Mouse (Mus musculus): ENCODE measurements around the gene Crybb1. TPM values are rescaled to one million over a fixed set of nuclear protein-coding genes. Genes with fewer than 3 reads are reported as not detected.
A peak's percentile ranks its signal among the peaks of the same experiment; 100 is the strongest.

Gene Crybb1
- total and polyA plus RNA-seq, 2 experiments = not detected

- WGBS = 79% methylated on average over 9 of the region's 9 CpGs
- Histone ChIP-seq H3K36me3 (ENCODE audit: control insufficient read depth, insufficient read depth, low read length) (no peaks in the 10 kb centered on the region), H3K4me1 (ENCODE audit: control insufficient read depth, insufficient read depth, low read length) (peaks cover 50% of the 10 kb centered on the region), H3K27me3 (ENCODE audit: control insufficient read depth, insufficient read depth, low read length) (no peaks in the 10 kb centered on the region), H3K9ac (ENCODE audit: low read depth, low read length) (no peak overlapping the region), H3K27ac (replicated peaks; ENCODE audit: insufficient read depth, low read depth, low read length) (no peak overlapping the region), H3K4me3 (ENCODE audit: insufficient read depth, low read depth, low read length) (no peak overlapping the region; the same call in 1 of the 2 replicates), H3K79me2 (ENCODE audit: control insufficient read depth, insufficient read depth, low read length) (peaks cover 50% of the 10 kb centered on the region)
- no peak for DNase-seq (ENCODE audit: extremely low read depth, low read depth, low spot score)
- no peak for TF ChIP-seq POLR2A (IDR thresholded peaks at IDR 0.05; ENCODE audit: extremely low read depth, insufficient read depth, low read length)
These were observed 32.9 kb downstream of the Crybb1 start for GRCm38 (mm10) chr5:112288193-112289141.

DNA sequence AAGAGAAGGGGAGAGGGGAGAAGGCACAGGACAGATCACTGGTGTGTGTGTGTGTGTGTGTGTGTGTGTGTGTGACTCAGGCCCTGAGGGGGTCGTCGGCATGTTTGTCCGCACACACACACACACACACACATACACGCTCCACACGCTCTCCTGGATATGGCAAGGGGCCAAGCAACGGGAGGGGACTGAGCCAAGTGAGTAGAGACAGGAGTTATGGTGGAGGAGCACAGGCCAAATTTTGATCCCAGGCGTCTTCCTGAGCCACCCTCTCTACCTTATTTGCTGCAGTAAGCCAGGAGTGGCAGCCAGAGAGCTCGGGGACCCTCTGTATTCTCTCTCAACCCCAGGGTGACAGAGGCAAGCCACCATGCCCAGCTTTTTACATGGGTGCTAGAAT, 33.6 kb downstream of the Crybb1 start:
- H3K27ac ChIP-seq (replicated peaks; ENCODE audit: insufficient read depth, low read depth, low read length) = peak overlapping the region; percentile 58
- DNase-seq (ENCODE audit: extremely low read depth, low read depth, low spot score) = peak; percentile 51
- no peak overlapping the region; the same call in 1 of the 2 replicates for H3K4me3 ChIP-seq (ENCODE audit: insufficient read depth, low read depth, low read length)
- H3K4me1 ChIP-seq (ENCODE audit: control insufficient read depth, insufficient read depth, low read length) = peaks cover 57% of the 10 kb centered on the region
- 11% methylated on average over 8 of the region's 8 CpGs for WGBS
- peaks cover 50% of the 10 kb centered on the region for H3K79me2 ChIP-seq (ENCODE audit: control insufficient read depth, insufficient read depth, low read length)
- H3K27me3 ChIP-seq (ENCODE audit: control insufficient read depth, insufficient read depth, low read length) = no peaks in the 10 kb centered on the region
- TF ChIP-seq POLR2A (IDR thresholded peaks at IDR 0.05; ENCODE audit: extremely low read depth, insufficient read depth, low read length) = no peak
- TF ChIP-seq CTCF (IDR thresholded peaks at IDR 0.05; ENCODE audit: low read depth, low read length) = no peak
- H3K36me3 ChIP-seq (ENCODE audit: control insufficient read depth, insufficient read depth, low read length) = no peaks in the 10 kb centered on the region
- peak overlapping the region; percentile 29 for H3K9ac ChIP-seq (ENCODE audit: low read depth, low read length)

GRCm38 (mm10) chr5:112289819-112290535, 34.4 kb downstream of the Crybb1 start:
- WGBS = 17% methylated on average over 16 of the region's 16 CpGs

DNA sequence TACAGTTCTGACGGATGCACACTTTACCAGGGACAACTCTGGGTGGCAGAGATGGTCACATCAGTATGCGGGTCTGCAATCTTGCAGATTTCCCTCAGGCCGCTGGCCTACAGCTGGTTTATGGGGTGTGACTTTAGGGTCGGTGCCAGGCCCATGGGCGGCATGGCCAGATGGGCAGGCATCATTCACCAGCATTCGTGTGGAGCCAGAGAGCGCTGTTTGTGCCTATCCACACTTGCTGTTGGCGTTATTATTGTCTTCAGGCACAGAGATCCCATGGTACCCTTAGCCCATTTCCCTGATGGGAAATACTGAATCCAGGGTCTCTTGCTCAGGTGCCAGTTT, 34.9 kb downstream of the Crybb1 start:
- DNase-seq (ENCODE audit: extremely low read depth, low read depth, low spot score) = no peak
- H3K4me1 ChIP-seq (ENCODE audit: control insufficient read depth, insufficient read depth, low read length) = peaks cover 67% of the 10 kb centered on the region
- WGBS = 25% methylated on average over 8 of the region's 8 CpGs
- H3K27ac ChIP-seq (replicated peaks; ENCODE audit: insufficient read depth, low read depth, low read length) = peak overlapping the region; percentile 52
- peak overlapping the region; percentile 2; the same call in 1 of the 2 replicates for H3K4me3 ChIP-seq (ENCODE audit: insufficient read depth, low read depth, low read length)
- peak overlapping the region; percentile 7 for H3K9ac ChIP-seq (ENCODE audit: low read depth, low read length)
- peaks cover 47% of the 10 kb centered on the region for H3K79me2 ChIP-seq (ENCODE audit: control insufficient read depth, insufficient read depth, low read length)
- no peaks in the 10 kb centered on the region for H3K27me3 ChIP-seq (ENCODE audit: control insufficient read depth, insufficient read depth, low read length)
- no peaks in the 10 kb centered on the region for H3K36me3 ChIP-seq (ENCODE audit: control insufficient read depth, insufficient read depth, low read length)
- TF ChIP-seq CTCF (IDR thresholded peaks at IDR 0.05; ENCODE audit: low read depth, low read length) = no peak
- TF ChIP-seq POLR2A (IDR thresholded peaks at IDR 0.05; ENCODE audit: extremely low read depth, insufficient read depth, low read length) = no peak

More at GRCm38 (mm10) chr5:112289819-112290535, 34.4 kb downstream of the Crybb1 start:
- DNase-seq (ENCODE audit: extremely low read depth, low read depth, low spot score) = peak; percentile 98
- TF ChIP-seq POLR2A (IDR thresholded peaks at IDR 0.05; ENCODE audit: extremely low read depth, insufficient read depth, low read length) = no peak
- no peak for TF ChIP-seq CTCF (IDR thresholded peaks at IDR 0.05; ENCODE audit: low read depth, low read length)
- Histone ChIP-seq H3K9ac (ENCODE audit: low read depth, low read length) (peak overlapping the region; percentile 52), H3K27ac (replicated peaks; ENCODE audit: insufficient read depth, low read depth, low read length) (peak overlapping the region; percentile 87), H3K36me3 (ENCODE audit: control insufficient read depth, insufficient read depth, low read length) (no peaks in the 10 kb centered on the region), H3K4me1 (ENCODE audit: control insufficient read depth, insufficient read depth, low read length) (peaks cover 63% of the 10 kb centered on the region), H3K4me3 (ENCODE audit: insufficient read depth, low read depth, low read length) (0 out of 2 replicates have a peak overlapping the region, but pooled peaks have one; percentile 0), H3K27me3 (ENCODE audit: control insufficient read depth, insufficient read depth, low read length) (no peaks in the 10 kb centered on the region), H3K79me2 (ENCODE audit: control insufficient read depth, insufficient read depth, low read length) (peaks cover 48% of the 10 kb centered on the region)

DNA sequence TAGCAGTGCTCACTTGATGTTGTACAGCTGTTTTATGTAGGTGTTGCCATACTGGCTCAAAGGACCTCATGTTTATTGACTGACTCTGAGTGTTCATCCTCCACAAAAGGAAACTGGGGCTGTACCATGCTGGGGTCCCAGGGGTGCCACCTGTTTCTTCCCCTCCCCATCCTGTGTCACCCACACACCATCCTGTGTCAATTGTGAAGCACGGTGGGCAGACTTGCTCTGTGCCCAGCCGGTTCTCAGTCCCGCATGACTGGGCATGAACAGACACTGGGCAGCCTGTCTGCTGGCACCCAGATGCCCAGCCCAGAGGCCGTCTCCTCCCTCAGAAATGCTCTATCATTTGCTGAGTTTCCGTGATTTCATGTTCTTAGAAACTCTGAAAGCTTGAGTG, 36.3 kb downstream of the Crybb1 start:
- TF ChIP-seq POLR2A (IDR thresholded peaks at IDR 0.05; ENCODE audit: extremely low read depth, insufficient read depth, low read length) = no peak
- TF ChIP-seq CTCF (IDR thresholded peaks at IDR 0.05; ENCODE audit: low read depth, low read length) = no peak
- Histone ChIP-seq H3K36me3 (ENCODE audit: control insufficient read depth, insufficient read depth, low read length) (no peaks in the 10 kb centered on the region), H3K4me1 (ENCODE audit: control insufficient read depth, insufficient read depth, low read length) (peaks cover 78% of the 10 kb centered on the region), H3K27ac (replicated peaks; ENCODE audit: insufficient read depth, low read depth, low read length) (no peak overlapping the region), H3K9ac (ENCODE audit: low read depth, low read length) (no peak overlapping the region), H3K4me3 (ENCODE audit: insufficient read depth, low read depth, low read length) (no peak overlapping the region), H3K79me2 (ENCODE audit: control insufficient read depth, insufficient read depth, low read length) (peaks cover 54% of the 10 kb centered on the region), H3K27me3 (ENCODE audit: control insufficient read depth, insufficient read depth, low read length) (no peaks in the 10 kb centered on the region)
- DNase-seq (ENCODE audit: extremely low read depth, low read depth, low spot score) = no peak
- 52% methylated on average over 5 of the region's 5 CpGs for WGBS
